Mouse (Mus musculus) kidney, adult 2 months (tissue): ENCODE measurements around the gene Rab15. TPM values are rescaled to one million over a fixed set of nuclear protein-coding genes. Genes with fewer than 3 reads are reported as not detected.

Source experiments
- DNase-seq: peaks from one replicate; pipeline ENCODE4 v3.0.0; 2021
- H3K27ac ChIP-seq: fragments of 200-500 bp; 2 replicates; pipeline ENCODE4 v1.5.1; 2012; ENCODE audit warnings: low read depth, low read length, control low read depth, inconsistent platforms; ENCODE audit not compliant: insufficient read depth
- H3K27me3 ChIP-seq: fragments of 200-500 bp; replicated peaks from 2 replicates; pipeline ENCODE4 v1.6.1; 2012; ENCODE audit warnings: mild to moderate bottlenecking, moderate library complexity, low read length, inconsistent platforms; ENCODE audit not compliant: control insufficient read depth, insufficient read depth
- H3K36me3 ChIP-seq: fragments of 200-500 bp; 2 replicates; pipeline ENCODE4 v1.6.1; 2012; ENCODE audit warnings: mild to moderate bottlenecking, moderate library complexity, low read length, inconsistent platforms; ENCODE audit not compliant: control insufficient read depth, insufficient read depth
- H3K4me1 ChIP-seq: fragments of 200-500 bp; 2 replicates; pipeline ENCODE4 v1.6.1; 2011; ENCODE audit warnings: low read length; ENCODE audit not compliant: control insufficient read depth, insufficient read depth
- H3K4me3 ChIP-seq: fragments of 200-500 bp; 2 replicates; pipeline ENCODE4 v1.5.1; 2011; ENCODE audit warnings: mild to moderate bottlenecking, low read depth, low read length, control low read depth; ENCODE audit not compliant: insufficient read depth
- CTCF ChIP-seq: fragments of 200-500 bp; conservative IDR thresholded peaks from 2 replicates; pipeline ENCODE4 v1.5.1; 2011; ENCODE audit warnings: low read depth, mild to moderate bottlenecking, control low read depth, low read length, moderate library complexity, mixed read lengths; ENCODE audit not compliant: insufficient read depth, insufficient read length
- POLR2A ChIP-seq: fragments of 200-500 bp; IDR thresholded peaks from one replicate; pipeline ENCODE4 v1.6.1; 2011; ENCODE audit warnings: low read depth, low read length, control low read depth
- WGBS: fragments of 180-500 bp; shearing (Covaris S2); methylation state at CpG from one replicate; pipeline ENCODE4 v1.1.7; 2018; 5-methylcytosine and 5-hydroxymethylcytosine counted together
- polyA plus RNA-seq: library from polyadenylated mRNA; depleted of rRNA; stranded (reverse); fragments of >200 nt; gene quantifications from 2 replicates; pipeline ENCODE4 v1.2.3, GENCODE M21; 2012

Rab15 gene
- polyA plus RNA-seq, 1 experiment: 4.4 TPM

DNA sequence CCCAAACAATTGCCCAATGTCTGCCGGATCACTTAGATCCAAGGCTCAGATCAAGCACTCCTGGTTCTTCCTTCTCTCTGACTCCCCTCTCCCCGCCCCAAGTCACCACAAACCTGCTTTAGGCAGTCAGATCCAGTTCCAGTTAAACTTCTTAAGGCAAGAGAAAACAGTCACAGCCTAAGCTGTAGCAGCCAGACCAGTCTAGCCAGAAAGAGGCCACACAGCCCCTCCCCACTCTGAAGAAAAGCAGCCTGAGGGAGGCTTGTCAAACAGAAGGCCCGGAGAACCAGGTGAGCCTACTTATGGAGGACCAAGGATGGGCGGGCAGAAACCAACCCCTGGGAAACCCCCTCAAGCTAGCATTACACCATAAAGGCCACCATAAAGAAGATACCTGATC is 4.6 kb downstream of the Rab15 start:
- no peak for TF ChIP-seq POLR2A
- TF ChIP-seq CTCF: no peak
- DNase-seq: peak; percentile 72
- WGBS: 61% methylated on average over 4 of the region's 4 CpGs

DNA sequence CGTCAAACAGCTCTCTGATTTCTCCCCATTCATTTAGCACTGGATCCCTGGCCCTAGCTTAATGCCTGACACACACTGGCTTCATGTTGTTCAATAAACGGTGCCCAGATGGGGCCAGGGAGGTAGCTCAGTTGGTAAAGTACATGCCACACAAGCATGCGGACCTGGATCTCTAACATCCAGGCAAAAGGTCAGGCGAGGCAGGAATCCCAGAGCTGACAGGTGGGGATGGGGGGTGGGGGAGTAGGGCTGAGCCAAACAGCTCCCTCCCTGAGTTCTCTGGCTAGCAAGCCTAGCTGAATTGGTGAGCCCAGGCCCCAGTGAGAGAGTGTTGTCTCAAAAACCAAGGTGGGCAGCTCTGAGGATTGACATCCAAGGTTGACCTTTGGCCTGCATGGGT is 5.5 kb downstream of the Rab15 start:
- no peak for DNase-seq
- 65% methylated on average over 4 of the region's 4 CpGs for WGBS

More for the DNA sequence above, 4.6 kb downstream of the Rab15 start:
- H3K36me3 ChIP-seq: no peaks in the 10 kb centered on the region
- no peaks in the 10 kb centered on the region for H3K27me3 ChIP-seq
- H3K4me1 ChIP-seq: no peaks in the 10 kb centered on the region
- H3K4me3 ChIP-seq: no peak overlapping the region
- H3K27ac ChIP-seq: peak overlapping the region; percentile 19; the same call in 1 of the 2 replicates

DNA sequence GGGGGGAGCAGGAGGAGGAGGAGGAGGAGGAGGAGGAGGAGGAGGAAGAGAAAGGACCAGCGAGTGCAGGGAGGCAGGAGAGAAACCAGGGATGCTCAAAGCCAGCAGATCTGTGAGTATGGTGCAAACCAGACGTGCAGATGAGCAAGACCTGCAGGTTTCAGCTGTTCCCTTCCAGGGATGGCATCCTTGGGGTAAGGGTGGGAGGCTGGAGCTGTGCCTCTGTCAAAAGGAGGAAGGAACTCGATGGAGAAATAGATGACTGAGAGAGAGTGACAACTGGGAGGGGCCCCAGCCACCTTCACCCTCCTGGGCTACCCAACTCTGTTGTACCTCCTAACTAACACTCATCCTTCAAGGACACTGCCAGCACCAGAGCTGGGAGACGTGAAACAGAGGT is 6.0 kb downstream of the Rab15 start:
- H3K4me1 ChIP-seq: no peaks in the 10 kb centered on the region
- H3K36me3 ChIP-seq: no peaks in the 10 kb centered on the region
- no peak for TF ChIP-seq CTCF
- TF ChIP-seq POLR2A: no peak
- H3K4me3 ChIP-seq: no peak overlapping the region
- WGBS: 59% methylated on average over 4 of the region's 4 CpGs
- no peaks in the 10 kb centered on the region for H3K27me3 ChIP-seq
- H3K27ac ChIP-seq: no peak overlapping the region
- DNase-seq: no peak

More for the DNA sequence above, 5.5 kb downstream of the Rab15 start:
- Histone ChIP-seq H3K27me3 (no peaks in the 10 kb centered on the region), H3K27ac (no peak overlapping the region), H3K36me3 (no peaks in the 10 kb centered on the region), H3K4me1 (no peaks in the 10 kb centered on the region), H3K4me3 (no peak overlapping the region)
- TF ChIP-seq POLR2A (no peak), CTCF (no peak)

DNA sequence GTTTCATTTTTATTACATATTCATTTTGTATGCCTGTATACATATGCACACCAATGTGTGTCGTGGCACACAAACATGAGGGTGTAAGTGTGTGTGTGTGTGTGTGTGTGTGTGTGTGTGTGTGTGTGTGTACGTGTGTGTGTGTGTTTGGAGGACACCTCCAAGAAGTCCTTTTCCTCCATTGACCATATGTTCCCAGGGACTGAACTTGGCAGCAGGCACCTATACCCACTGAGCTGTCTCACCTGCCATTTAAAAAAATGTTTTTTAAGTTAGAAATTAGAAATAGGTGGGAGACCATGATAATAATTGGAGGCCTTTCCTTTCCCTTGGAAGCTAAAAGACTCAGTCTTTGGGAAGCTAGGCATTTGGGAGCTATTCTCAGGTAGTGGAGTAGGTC is 8.6 kb downstream of the Rab15 start:
- DNase-seq: no peak
- no peaks in the 10 kb centered on the region for H3K4me1 ChIP-seq
- no peaks in the 10 kb centered on the region for H3K36me3 ChIP-seq
- H3K27ac ChIP-seq: no peak overlapping the region
- no peak for TF ChIP-seq POLR2A
- TF ChIP-seq CTCF: no peak
- H3K4me3 ChIP-seq: no peak overlapping the region
- H3K27me3 ChIP-seq: no peaks in the 10 kb centered on the region
- 76% methylated on average over 2 of the region's 2 CpGs for WGBS

DNA sequence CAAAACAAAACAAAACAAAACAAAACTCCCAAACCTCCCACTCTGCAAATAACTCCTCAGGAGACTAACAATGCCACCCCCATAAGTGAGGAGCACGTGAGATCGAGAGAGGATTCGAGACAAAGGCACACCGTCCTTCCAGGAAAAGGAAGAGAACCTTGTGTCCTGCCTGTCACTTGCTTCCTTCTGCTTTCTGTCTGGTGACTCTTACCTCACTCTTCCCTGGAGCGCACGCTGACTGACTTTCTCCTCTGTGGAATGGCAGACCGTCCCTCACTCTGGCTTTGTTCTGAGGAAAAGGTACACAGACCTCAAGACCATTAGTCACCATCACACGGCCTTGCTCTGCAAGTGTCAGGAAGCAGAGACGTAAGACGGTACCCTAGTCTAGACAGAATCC is 9.2 kb downstream of the Rab15 start:
- H3K27ac ChIP-seq: no peak overlapping the region
- H3K36me3 ChIP-seq: no peaks in the 10 kb centered on the region
- 70% methylated on average over 10 of the region's 10 CpGs for WGBS
- TF ChIP-seq CTCF (no peak), POLR2A (no peak)
- H3K27me3 ChIP-seq: no peaks in the 10 kb centered on the region
- H3K4me3 ChIP-seq: no peak overlapping the region
- DNase-seq: no peak
- H3K4me1 ChIP-seq: no peaks in the 10 kb centered on the region

DNA sequence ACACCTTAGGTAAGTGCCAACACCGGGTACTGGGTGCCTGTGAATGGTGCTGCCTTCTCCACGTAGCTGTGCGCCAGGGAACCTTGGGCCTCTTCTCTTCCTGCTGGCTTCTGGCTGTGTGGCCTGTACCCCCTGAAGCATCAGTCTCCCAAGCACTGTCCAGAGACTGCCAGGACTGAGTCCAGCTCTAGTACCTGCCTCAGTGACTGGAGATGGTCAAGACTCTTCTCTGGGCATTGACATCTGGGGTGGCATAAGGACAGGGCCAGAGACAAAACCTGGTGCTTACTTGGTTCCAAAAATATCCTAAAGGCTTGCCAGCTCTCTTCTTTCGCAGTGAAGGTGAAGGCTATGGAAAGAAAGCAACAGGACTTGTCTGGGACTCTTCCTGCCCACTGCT is 11.7 kb downstream of the Rab15 start:
- DNase-seq: no peak
- Histone ChIP-seq H3K4me3 (no peak overlapping the region), H3K36me3 (no peaks in the 10 kb centered on the region), H3K27ac (no peak overlapping the region), H3K27me3 (no peaks in the 10 kb centered on the region), H3K4me1 (no peaks in the 10 kb centered on the region)
- TF ChIP-seq POLR2A (no peak), CTCF (no peak)
- whole genome bisulfite sequencing: 89% methylated on average over 4 of the region's 4 CpGs

DNA sequence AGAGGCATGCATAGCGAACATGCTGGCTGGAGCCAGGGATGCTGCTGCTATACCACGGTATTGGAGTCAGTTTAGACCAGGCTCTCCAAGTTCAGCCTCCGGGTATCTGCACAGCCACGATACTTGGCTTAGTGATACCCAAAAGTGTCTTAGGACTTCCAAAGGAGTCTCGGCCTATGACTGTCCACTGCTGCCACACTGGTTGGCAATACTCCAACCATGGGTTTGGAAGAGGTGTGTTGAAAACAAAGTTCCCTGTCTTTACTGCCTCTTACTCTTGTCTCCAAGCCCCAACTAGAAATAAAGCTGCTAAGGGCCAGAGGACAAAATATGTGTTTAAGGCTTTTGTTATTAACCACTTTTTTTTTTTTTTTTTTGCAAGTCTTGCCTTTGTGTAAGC is 12.2 kb downstream of the Rab15 start:
- DNase-seq: no peak
- no peak overlapping the region for H3K4me3 ChIP-seq
- WGBS: 91% methylated on average over 5 of the region's 5 CpGs
- no peaks in the 10 kb centered on the region for H3K4me1 ChIP-seq
- H3K27ac ChIP-seq: no peak overlapping the region
- H3K27me3 ChIP-seq: no peaks in the 10 kb centered on the region
- no peaks in the 10 kb centered on the region for H3K36me3 ChIP-seq
- TF ChIP-seq CTCF: no peak
- no peak for TF ChIP-seq POLR2A

DNA sequence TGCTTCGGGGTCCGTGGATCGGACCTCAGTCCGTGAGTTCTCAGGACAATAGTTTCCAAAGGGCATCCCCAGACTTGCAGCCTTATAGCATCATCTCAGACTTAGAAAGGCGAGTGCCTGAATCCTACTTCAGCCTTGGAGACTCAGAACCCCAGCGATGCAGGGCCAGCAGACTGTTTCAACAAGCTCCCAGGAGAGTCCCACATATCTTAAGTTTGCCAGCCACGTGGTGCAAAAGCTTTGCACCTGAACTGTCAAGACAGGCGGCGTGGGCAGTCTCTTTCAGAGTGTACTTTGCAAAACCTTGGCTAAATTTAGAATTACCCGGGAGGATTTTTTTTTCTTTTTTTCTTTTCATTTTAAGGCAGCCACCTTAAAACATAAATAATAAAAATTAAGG is 14.9 kb downstream of the Rab15 start:
- 79% methylated on average over 10 of the region's 10 CpGs for WGBS
- H3K4me1 ChIP-seq: no peaks in the 10 kb centered on the region
- TF ChIP-seq POLR2A: no peak
- no peak for TF ChIP-seq CTCF

More for the DNA sequence above, 14.9 kb downstream of the Rab15 start:
- Histone ChIP-seq H3K27ac (no peak overlapping the region), H3K27me3 (no peaks in the 10 kb centered on the region), H3K36me3 (no peaks in the 10 kb centered on the region), H3K4me3 (no peak overlapping the region)
- DNase-seq: no peak
